Mouse (Mus musculus) cortical plate, adult 2 months (tissue): ENCODE measurements around the gene Nceh1.

Experiments used
- CTCF ChIP-seq: fragments of 200-500 bp; IDR thresholded peaks from 2 replicates; pipeline ENCODE4 v1.5.1; 2011; ENCODE audit warnings: mild to moderate bottlenecking, control low read depth, low read length; ENCODE audit not compliant: insufficient read depth; ENCODE audit errors: extremely low read depth
- POLR2A ChIP-seq: fragments of 200-500 bp; IDR thresholded peaks from 2 replicates; pipeline ENCODE4 v1.6.1; 2011; ENCODE audit warnings: mild to moderate bottlenecking, low read length, control low read depth; ENCODE audit not compliant: insufficient read depth; ENCODE audit errors: extremely low read depth

DNA sequence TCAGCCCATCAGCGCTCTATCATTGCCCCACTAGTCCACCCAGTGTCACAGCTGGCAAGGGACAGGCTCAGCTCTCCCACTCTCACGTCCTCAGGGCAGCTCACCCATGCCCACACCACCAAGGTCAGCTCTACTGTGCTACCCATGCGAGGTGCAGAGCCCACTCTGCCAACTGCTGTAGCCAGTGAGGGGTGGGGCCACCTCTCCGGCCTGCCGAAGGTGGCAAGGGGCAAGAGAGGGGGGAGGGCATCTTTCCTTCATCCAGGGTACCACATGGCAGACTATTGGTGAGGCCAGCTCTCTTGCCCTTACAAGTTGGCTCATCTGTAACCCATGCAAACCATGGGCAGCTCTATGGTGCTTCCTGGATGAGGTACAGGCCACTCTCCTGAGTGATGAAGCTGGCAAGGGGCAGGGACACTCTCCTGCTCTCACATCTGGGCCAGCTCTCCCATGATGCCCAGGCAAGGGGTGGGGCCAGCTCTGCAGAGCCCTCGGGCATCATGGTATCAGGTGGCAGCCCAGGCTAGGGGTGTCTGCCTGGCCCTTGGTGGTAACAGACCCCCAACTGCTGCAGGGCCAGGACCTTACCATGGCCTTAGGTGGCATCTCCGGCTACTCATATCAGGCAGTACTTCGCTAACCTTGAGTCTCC lies 12.9 kb downstream of the Nceh1 start:
- no peak for TF ChIP-seq CTCF
- TF ChIP-seq POLR2A, result no peak
